Mouse (Mus musculus) WW6 (cell line): ENCODE measurements around the gene Lhx5.

ENCODE experiments used
- DNase-seq: peaks from one replicate; pipeline ENCODE4 v3.0.0-alpha.2; 2013; ENCODE audit warnings: low read depth, low spot score

The Lhx5 gene

GRCm38 (mm10) chr5:120432486-120433015 is 1.1 kb downstream of the Lhx5 start:
- no peak for DNase-seq

DNA sequence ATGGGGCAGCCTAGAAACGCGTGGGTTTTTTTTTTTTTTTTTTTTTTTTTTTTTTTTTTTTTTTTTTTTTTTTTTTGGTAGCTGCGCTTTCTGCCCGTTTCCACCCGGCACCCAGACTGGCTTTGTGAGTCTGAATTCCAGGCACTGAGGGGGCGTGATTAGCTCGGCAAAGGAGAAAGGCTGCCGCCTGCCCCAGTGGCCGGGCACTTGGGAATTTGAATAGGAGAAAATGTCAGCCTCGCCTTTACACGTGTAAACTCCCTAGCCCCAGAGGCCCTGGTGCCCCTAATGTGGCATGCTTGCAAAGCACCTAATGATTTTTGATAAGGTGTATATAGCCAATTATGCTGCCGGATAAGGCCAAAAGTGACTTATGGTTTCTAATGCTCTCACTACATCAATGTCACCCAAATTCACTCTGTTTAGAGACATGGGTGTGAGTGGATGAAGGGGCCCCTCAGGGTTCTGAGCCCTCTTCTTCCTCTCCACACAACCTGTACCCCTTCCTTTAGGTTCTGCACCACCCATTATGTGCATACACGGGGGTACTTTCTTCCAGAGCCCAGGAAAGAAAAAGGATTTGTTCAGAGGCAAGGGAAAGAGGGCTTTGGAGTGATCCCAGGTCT is 1.7 kb downstream of the Lhx5 start:
- no peak for DNase-seq

DNA sequence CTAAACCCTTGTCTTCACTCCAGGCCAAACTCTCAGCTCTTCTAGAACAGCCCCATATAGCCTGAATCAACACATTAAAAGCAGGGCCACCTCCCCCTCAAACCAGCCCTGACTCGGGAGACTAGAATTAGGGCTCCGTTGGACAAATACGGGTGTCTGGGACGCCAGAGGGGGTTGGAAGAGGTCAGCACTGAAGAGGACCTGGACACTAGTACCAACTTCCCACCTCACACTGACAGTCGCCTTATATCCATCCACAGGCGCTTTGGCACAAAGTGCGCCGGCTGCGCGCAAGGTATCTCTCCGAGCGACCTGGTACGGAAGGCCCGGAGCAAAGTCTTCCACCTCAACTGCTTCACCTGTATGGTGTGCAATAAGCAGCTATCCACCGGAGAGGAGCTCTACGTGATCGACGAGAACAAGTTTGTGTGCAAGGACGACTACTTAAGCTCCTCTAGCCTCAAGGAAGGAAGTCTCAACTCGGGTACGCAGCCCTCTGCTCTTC is 2.8 kb downstream of the Lhx5 start:
- no peak for DNase-seq

- DNase-seq = no peak
These were observed 3.6 kb downstream of the Lhx5 start for GRCm38 (mm10) chr5:120435006-120435681.

GRCm38 (mm10) chr5:120435731-120436501 is 4.4 kb downstream of the Lhx5 start:
- no peak for DNase-seq

DNA sequence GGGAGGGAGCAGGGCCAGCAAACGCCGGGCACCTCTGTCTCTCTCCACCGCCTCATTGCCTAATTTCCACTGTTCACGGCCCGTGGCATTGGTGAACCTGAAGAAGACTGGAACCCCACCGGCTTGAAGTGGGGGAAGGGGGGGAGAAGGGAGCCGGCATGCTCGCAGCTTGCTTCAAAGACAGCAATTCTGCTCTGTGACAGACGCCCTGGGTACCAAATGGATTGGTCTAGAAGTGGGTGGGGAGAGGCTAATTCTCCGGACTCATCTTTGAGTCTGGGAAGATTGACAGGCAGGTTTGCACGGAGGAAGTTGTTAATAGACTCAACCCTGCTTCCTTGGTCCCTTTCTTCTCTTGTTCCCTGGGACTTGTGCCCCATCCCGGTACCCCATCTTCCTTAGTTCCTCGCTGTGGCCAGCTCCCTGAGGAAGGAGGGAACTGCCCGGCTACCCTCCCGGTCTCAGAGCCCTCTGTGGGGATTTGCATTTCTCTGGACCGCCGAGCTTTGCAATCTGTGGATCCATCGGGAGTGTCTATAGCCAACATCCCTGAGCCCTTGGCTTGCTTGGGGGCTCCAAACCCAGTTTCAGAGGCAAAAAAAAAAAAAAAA is 5.5 kb downstream of the Lhx5 start:
- DNase-seq = no peak

DNA sequence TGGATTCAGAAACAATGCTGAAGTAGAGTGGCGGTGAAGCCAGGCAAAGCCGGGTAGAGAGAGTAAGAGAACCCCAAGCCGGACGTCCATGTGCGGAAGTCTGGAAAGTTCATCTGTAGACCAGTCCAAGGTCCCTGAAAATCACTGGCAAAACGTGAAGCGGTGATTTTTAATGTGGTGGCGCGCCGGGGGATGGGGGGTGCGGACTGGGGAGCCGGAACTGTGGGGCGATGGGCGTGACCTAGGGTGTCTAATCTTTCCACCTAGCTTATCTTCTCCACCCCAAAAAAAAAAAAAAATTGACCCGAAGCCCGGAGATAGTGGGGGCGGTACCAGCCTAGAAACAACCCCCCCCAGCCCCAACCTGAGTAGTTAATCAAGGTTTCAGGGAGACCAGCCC is 6.0 kb downstream of the Lhx5 start:
- DNase-seq = no peak

- no peak for DNase-seq
These were observed 6.5 kb downstream of the Lhx5 start for GRCm38 (mm10) chr5:120437986-120438385.

DNA sequence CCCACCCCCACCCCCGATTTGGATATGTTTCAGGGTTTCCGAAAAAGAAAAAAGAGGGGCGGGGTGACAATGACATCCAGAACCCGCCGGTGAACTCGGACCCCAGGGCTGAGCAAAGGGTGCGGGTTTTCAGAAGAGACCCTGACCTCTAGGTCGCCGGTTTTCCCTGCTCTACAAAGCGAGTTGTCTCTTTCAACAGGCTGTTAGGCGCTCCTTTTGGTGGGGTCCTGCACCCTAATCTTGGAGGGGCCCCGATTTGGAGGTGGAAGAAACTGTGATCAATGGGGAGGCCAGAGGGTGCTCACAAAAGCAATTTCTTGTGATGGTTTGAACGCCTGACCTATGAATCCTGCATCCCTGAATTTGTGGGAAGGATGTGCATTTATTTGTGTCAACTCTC is 7.0 kb downstream of the Lhx5 start:
- DNase-seq = no peak

DNA sequence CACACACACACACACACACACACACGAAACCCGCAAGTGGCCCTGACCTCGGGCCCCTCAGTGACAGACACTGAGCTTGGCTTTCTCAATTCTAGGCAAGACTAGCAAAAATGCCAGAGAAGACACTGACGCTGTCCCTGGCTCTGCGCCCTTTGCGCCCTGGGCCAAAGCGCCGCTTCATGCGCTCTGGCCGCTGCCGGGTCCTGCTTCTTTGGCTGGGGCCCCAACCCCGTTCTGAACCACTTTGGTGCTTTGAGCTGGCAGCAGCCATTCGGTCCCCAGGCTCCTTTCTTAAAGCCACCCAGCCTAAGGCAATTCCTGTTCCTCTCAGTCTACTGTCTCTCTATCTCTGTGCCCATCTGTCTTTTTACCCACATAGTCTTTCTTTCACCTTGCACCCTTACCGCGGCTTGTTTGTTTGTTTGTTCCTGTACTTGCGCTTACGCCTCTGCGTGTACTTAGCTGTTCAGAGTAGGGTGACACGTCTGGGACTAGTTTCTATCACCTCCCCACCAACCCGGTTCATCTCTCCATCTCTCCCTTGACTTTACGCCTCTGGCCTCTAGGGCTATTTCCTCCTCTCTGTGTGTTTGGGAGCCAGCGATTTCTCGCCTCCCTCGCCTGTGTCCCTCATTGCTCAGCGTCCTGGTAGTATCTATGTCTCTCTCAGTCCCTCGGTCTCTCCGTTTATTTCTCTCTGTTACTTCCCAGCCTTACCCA is 7.7 kb downstream of the Lhx5 start:
- no peak for DNase-seq

DNA sequence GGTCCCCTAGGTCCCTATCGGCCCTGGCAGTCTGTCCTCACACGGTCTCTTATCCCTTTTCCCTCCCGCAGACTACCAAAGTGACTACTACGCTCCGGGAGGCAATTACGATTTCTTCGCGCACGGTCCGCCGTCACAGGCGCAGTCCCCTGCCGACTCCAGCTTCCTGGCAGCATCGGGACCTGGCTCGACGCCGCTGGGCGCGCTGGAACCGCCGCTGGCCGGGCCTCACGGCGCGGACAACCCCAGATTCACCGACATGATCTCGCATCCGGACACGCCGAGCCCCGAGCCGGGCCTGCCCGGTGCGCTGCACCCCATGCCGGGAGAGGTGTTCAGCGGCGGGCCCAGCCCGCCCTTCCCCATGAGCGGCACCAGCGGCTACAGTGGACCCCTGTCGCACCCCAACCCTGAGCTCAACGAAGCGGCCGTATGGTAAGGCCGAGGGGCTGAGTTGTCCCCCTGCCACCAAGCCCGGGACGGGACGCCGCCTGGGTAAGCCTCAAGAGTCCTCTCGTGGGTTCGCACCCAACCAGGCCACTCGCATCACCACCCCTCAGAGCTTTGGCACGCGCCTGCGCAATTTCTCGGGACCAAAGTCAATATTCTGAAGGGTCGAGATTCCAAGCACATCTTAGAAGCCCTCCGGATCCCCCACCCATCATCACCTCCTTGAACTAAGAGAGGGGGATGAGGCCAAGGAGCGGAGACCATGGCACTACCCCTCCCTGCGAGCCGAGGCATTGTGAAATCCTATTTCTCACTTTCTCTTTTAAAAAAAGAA is 8.6 kb downstream of the Lhx5 start:
- no peak for DNase-seq

DNA sequence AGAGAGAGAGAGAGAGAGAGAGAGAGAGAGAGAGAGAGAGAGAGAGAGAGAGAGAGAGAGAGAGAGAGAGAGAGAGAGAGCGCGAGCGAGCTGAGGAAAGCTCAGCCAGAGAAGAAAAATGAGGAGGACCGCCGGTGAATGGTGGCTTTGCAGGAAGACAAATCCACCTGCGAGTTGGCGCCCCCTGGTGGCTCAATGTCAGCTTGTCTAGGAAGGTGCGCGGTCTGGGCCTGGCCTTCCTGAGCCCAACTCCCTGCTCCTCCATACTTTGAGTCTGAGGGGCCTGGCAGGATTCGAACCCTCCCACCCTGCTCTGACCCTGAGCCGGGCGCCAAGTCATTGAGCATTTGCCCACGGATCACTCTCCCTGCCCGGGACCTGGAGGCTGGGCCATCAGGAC is 9.2 kb downstream of the Lhx5 start:
- peak; percentile 79 for DNase-seq

DNA sequence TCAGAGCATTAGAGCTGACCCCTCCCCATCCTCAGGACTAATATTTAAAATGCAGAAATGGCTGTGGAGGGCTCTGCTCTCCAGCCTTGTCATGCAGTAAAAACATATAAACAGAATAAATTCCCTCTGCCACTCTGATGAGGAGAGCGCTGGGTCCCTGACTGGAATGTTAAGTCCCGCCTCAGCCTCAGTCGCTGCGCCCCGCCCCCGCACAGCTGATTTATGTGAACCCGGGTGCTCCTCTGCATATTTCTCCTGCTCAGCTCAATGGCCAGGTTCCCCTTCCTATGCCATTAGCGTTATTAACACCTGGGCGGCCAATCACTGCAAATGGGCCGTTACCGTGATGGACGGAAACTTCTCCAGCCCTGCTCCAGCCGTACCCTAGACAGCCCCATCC is 15.8 kb downstream of the Lhx5 start:
- no peak for DNase-seq

DNA sequence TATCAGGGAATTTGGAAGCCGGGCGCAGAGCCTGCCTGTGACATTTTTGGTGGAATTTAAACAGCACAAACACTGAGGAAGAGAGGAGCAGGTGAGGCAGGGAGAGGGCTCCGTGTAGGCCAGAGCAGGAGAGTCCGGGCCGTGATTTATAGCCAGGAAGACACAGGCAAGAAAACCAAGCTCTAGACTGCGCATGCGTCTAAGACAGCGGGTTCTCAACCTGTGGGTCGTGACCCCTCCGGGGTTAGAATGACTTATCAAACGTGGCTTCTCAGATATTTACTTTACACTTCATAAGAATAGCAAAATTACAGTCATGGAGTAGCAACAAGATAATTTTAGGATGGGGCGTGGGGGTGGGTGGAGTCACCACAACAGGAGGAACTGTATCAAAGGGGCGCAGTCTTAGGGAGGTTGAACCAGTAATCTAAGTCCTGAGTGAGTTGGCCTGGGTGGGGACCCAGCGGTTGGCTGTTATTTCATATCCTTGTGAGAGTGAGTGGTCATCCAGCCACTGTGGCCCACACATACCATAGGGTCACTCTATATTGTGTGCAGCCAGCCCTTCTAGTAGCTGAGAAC is 23.3 kb downstream of the Lhx5 start:
- no peak for DNase-seq

- no peak for DNase-seq
These were observed 24.8 kb downstream of the Lhx5 start for GRCm38 (mm10) chr5:120456253-120456652.

- no peak for DNase-seq
These were observed 25.5 kb downstream of the Lhx5 start for GRCm38 (mm10) chr5:120456841-120457554.

GRCm38 (mm10) chr5:120457628-120458027 is 26.1 kb downstream of the Lhx5 start:
- DNase-seq = peak; percentile 81

DNA sequence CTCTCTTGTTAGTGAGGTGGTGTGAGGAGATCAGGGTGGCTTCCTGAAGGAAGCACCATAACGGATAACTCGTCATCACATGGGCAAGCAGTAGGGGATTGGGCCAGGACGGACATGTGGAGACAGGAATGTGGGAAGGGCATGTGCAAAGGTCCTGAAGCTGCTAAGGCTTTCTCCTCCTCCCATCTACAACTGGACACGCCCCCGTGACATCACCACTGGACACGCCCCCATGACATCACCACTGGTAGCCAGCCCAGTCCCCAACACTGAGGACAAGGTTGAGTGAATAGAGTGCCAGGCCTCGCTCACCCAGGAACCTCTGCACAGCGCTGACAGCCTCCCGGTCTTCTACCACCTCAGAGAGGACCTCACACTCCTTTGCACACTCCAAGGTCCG is 27.6 kb downstream of the Lhx5 start:
- DNase-seq = no peak

DNA sequence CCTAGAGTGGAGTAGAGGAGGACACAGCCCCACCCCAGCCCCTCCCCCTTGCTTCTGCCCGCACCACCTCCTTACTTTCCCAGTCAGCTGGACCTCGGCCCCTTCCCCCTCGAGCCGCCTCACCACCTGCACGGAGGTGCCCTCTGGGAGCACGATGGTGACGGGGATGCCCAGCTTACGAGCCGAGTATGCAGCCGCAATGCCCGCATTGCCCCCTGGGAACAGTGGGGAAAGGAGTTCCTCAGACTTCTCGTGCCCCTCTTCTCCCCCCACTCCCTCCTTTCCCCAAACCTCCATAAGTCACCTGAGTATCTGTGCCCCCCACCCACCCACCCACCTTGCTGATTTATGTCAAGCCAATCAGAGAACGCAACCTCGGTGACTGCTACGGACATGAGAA is 30.4 kb downstream of the Lhx5 start:
- DNase-seq = no peak

GRCm38 (mm10) chr5:120464321-120464720 is 32.8 kb downstream of the Lhx5 start:
- DNase-seq = no peak
